ENCODE assay signal across 8 mouse cellular contexts in genomic region chr4:106799772-106800336, GRCm38 (mm10). TPM values are rescaled to one million over a fixed set of nuclear protein-coding genes. Genes with fewer than 3 reads are reported as not detected.
A peak's percentile ranks its signal among the peaks of the same experiment; 100 is the strongest.
DNase-seq lines count a peak whose midpoint lies in the region; ATAC-seq and TF ChIP-seq lines count a peak whose summit lies in the region.

No protein-coding gene starts in this region.

- ATAC-seq in forebrain, embryonic 13.5 days, result peak; percentile 55
- peak; percentile 26 for ATAC-seq in liver, embryonic 15.5 days (ENCODE audit: insufficient read depth)

- H3K36me3 ChIP-seq in forebrain, embryonic 13.5 days (ENCODE audit: poor library complexity, severe bottlenecking), result no peaks in the 10 kb centered on the region
- peaks cover 8% of the 10 kb centered on the region; the same call in 1 of the 2 replicates for H3K36me3 ChIP-seq in liver, embryonic 15.5 days (replicated peaks)

- H3K27ac ChIP-seq in forebrain, embryonic 13.5 days, result no peak overlapping the region
- peak overlapping the region; percentile 30 for H3K27ac ChIP-seq in liver, embryonic 15.5 days (replicated peaks)
- H3K27ac ChIP-seq in olfactory bulb, adult 2 months (ENCODE audit: insufficient read depth, low read depth, low read length), result 0 out of 2 replicates have a peak overlapping the region, but pooled peaks have one; percentile 12

- peaks cover 11% of the 10 kb centered on the region for H3K4me1 ChIP-seq in forebrain, embryonic 13.5 days
- H3K4me1 ChIP-seq in liver, embryonic 15.5 days (replicated peaks), result peaks cover 66% of the 10 kb centered on the region
- peaks cover 9% of the 10 kb centered on the region; the same call in 1 of the 2 replicates for H3K4me1 ChIP-seq in olfactory bulb, adult 2 months (ENCODE audit: control insufficient read depth, insufficient read depth, low read length)

- peaks cover 34% of the 10 kb centered on the region for H3K27me3 ChIP-seq in forebrain, embryonic 13.5 days
- 0 out of 2 replicates have a peak, but pooled peaks cover 3% of the 10 kb centered on the region for H3K27me3 ChIP-seq in liver, embryonic 15.5 days

- WGBS in forebrain, embryonic 13.5 days, result 4% methylated on average over 15 of the region's 15 CpGs
- 8% methylated on average over 15 of the region's 15 CpGs for WGBS in large intestine, adult 2 months
- 15% methylated on average over 15 of the region's 15 CpGs for WGBS in liver, embryonic 15.5 days (ENCODE audit: insufficient replicate concordance)
- 19% methylated on average over 15 of the region's 15 CpGs for WGBS in olfactory bulb, adult 2 months

- H3K4me3 ChIP-seq in forebrain, embryonic 13.5 days, result no peak overlapping the region; the same call in 1 of the 2 replicates
- peak overlapping the region; percentile 42 for H3K4me3 ChIP-seq in liver, embryonic 15.5 days (replicated peaks)
- no peak overlapping the region for H3K4me3 ChIP-seq in olfactory bulb, adult 2 months (ENCODE audit: insufficient read depth, low read depth, low read length)

- peak overlapping the region; percentile 41 for H3K4me2 ChIP-seq in forebrain, embryonic 13.5 days
- peak overlapping the region; percentile 63 for H3K4me2 ChIP-seq in liver, embryonic 15.5 days

- intact Hi-C loops in heart, postnatal 10 days (cut with DNase I), result loop anchor here (10.0 kb wide), 2 partner anchors 185 to 365 kb away; partner anchors contain the start of gene Lexm

- no peaks in the 10 kb centered on the region for H3K9me3 ChIP-seq in forebrain, embryonic 13.5 days (replicated peaks)
- H3K9me3 ChIP-seq in liver, embryonic 15.5 days (replicated peaks), result no peaks in the 10 kb centered on the region

- no peak overlapping the region for H3K9ac ChIP-seq in forebrain, embryonic 13.5 days
- H3K9ac ChIP-seq in liver, embryonic 15.5 days, result peak overlapping the region; percentile 33; the same call in 1 of the 2 replicates

- TF ChIP-seq CTCF in olfactory bulb, adult 2 months (IDR thresholded peaks at IDR 0.05; ENCODE audit: insufficient read depth, low read depth, low read length), result peak; percentile 62; the same call in 1 of the 2 replicates

- no peak for TF ChIP-seq POLR2A in olfactory bulb, adult 2 months (IDR thresholded peaks at IDR 0.05; ENCODE audit: insufficient read depth, low read depth, low read length)

- peak; percentile 74 for DNase-seq in ES-CJ7 (ENCODE audit: low read depth, low spot score)
- DNase-seq in c-Kit-positive CD71-positive TER-119-positive erythroid progenitor cells, embryonic 14.5 days (ENCODE audit: low spot score), result peak; percentile 60
- peak; percentile 88 to 90 for DNase-seq in heart, postnatal 10 days
- DNase-seq in large intestine, adult 2 months (ENCODE audit: low read depth, low spot score), result peak; percentile 66
- peak; percentile 73 for DNase-seq in thymus, postnatal 14 days

RNA-seq across cellular contexts. Expression of gene Acot11, which starts 4.9 kb away (rescaled TPM):
- 0.63 and 0.94 TPM in 2 replicates for polyA plus RNA-seq in forebrain, embryonic 13.5 days (2015; fragmentation: Nextera tagmentation; extraction: Ambion mirVana)
- total RNA-seq in heart, postnatal 10 days (2021), result 10 to 100 TPM; 12.8 to 26.7 TPM
- 22.2 and 31.3 TPM in 2 replicates for polyA plus RNA-seq in large intestine, adult 2 months (2012; rRNA removed)
- polyA plus RNA-seq in liver, embryonic 15.5 days (2015; fragmentation: Nextera tagmentation; extraction: Ambion mirVana), result 4.7 and 6.4 TPM in 2 replicates
- not detected in 2 replicates for polyA plus RNA-seq in olfactory bulb, adult 2 months (2012; ENCODE audit: insufficient read depth, insufficient read length, low replicate concordance, missing spikeins)
